Mouse (Mus musculus) cortical plate, adult 2 months (tissue): ENCODE measurements around the gene Eif3c.

ENCODE experiments used
- CTCF ChIP-seq: fragments of 200-500 bp; IDR thresholded peaks from 2 replicates; pipeline ENCODE4 v1.5.1; 2011; ENCODE audit warnings: mild to moderate bottlenecking, control low read depth, low read length; ENCODE audit not compliant: insufficient read depth; ENCODE audit errors: extremely low read depth
- POLR2A ChIP-seq: fragments of 200-500 bp; IDR thresholded peaks from 2 replicates; pipeline ENCODE4 v1.6.1; 2011; ENCODE audit warnings: mild to moderate bottlenecking, low read length, control low read depth; ENCODE audit not compliant: insufficient read depth; ENCODE audit errors: extremely low read depth

GRCm38 (mm10) chr7:126502751-126503150 lies 63.5 kb downstream of the Eif3c start:
- TF ChIP-seq CTCF (no peak), POLR2A (no peak)
